Mouse (Mus musculus): Measurements from ENCODE around the gene Fgd5. TPM values are rescaled to one million over a fixed set of nuclear protein-coding genes. Genes with fewer than 3 reads are reported as not detected.
"Not testable (repeated sequence)": the region's sequence is repeated elsewhere in the genome, so short reads cannot be mapped to it uniquely, and the experiment has no call there.

Fgd5 gene
- 5.2 and 6.0 TPM in 2 replicates for polyA plus RNA-seq (2015; fragmentation: Nextera tagmentation; extraction: Ambion mirVana)

GRCm38 (mm10) chr6:91978371-91979300 is at the start of gene Fgd5:
TSS of gene Fgd5 (plus strand) at chr6:91978878.
- Histone ChIP-seq H3K4me2 (peak within 1 kb of the TSS; percentile 93), H3K4me1 (peaks cover 24% of the 10 kb centered on the region), H3K27ac (no peak within 1 kb of the TSS), H3K4me3 (peak within 1 kb of the TSS; percentile 56), H3K36me3 (ENCODE audit: poor library complexity, severe bottlenecking) (no peaks in the 10 kb centered on the region), H3K9me3 (replicated peaks) (no peaks in the 10 kb centered on the region), H3K9ac (peak within 1 kb of the TSS; percentile 76), H3K27me3 (peaks cover 50% of the 10 kb centered on the region)
- peak; percentile 69 for ATAC-seq
- WGBS, result 2% methylated on average over 35 of the region's 62 CpGs

- no peaks in the 10 kb centered on the region for H3K36me3 ChIP-seq (ENCODE audit: poor library complexity, severe bottlenecking)
- H3K4me1 ChIP-seq, result no peaks in the 10 kb centered on the region
- H3K4me3 ChIP-seq, result no peak overlapping the region
- WGBS, result 82% methylated on average over 5 of the region's 5 CpGs
- no peaks in the 10 kb centered on the region for H3K27me3 ChIP-seq
- H3K27ac ChIP-seq, result no peak overlapping the region
- H3K9me3 ChIP-seq (replicated peaks), result no peaks in the 10 kb centered on the region
- no peak overlapping the region for H3K9ac ChIP-seq
- no peak overlapping the region for H3K4me2 ChIP-seq
- no peak for ATAC-seq
These were observed 47.4 kb upstream of the Fgd5 start for GRCm38 (mm10) chr6:91931231-91931630.

GRCm38 (mm10) chr6:91938491-91938890 is 40.2 kb upstream of the Fgd5 start:
- no peak for ATAC-seq

GRCm38 (mm10) chr6:91948426-91948825 is 30.3 kb upstream of the Fgd5 start:
- Histone ChIP-seq H3K36me3 (ENCODE audit: poor library complexity, severe bottlenecking) (no peaks in the 10 kb centered on the region), H3K4me3 (no peak overlapping the region), H3K4me1 (no peaks in the 10 kb centered on the region), H3K9ac (no peak overlapping the region), H3K27ac (no peak overlapping the region), H3K9me3 (replicated peaks) (no peaks in the 10 kb centered on the region), H3K4me2 (no peak overlapping the region), H3K27me3 (no peaks in the 10 kb centered on the region)
- 60% methylated on average over 2 of the region's 2 CpGs for WGBS
- no peak for ATAC-seq

More at GRCm38 (mm10) chr6:91938491-91938890, 40.2 kb upstream of the Fgd5 start:
- H3K36me3 ChIP-seq (ENCODE audit: poor library complexity, severe bottlenecking), result no peaks in the 10 kb centered on the region
- no peaks in the 10 kb centered on the region for H3K9me3 ChIP-seq (replicated peaks)
- no peak overlapping the region for H3K4me3 ChIP-seq
- H3K4me1 ChIP-seq, result no peaks in the 10 kb centered on the region
- WGBS, result 40% methylated on average over 4 of the region's 4 CpGs
- H3K27ac ChIP-seq, result no peak overlapping the region
- no peaks in the 10 kb centered on the region for H3K27me3 ChIP-seq
- H3K4me2 ChIP-seq, result no peak overlapping the region
- no peak overlapping the region for H3K9ac ChIP-seq

- H3K27ac ChIP-seq; H3K4me1 ChIP-seq; H3K4me2 ChIP-seq; H3K9me3 ChIP-seq (replicated peaks); H3K4me3 ChIP-seq; H3K36me3 ChIP-seq (ENCODE audit: poor library complexity, severe bottlenecking); H3K9ac ChIP-seq; ATAC-seq; H3K27me3 ChIP-seq: not testable (repeated sequence)
- WGBS, result 15% methylated on average over 3 of the region's 8 CpGs
These were observed 20.7 kb upstream of the Fgd5 start for GRCm38 (mm10) chr6:91958015-91958414.

GRCm38 (mm10) chr6:91960028-91960811 is 18.5 kb upstream of the Fgd5 start:
- Histone ChIP-seq H3K27ac (no peak overlapping the region), H3K27me3 (peaks cover 6% of the 10 kb centered on the region; the same call in 1 of the 2 replicates), H3K4me3 (no peak overlapping the region), H3K9me3 (replicated peaks) (no peaks in the 10 kb centered on the region), H3K36me3 (ENCODE audit: poor library complexity, severe bottlenecking) (no peaks in the 10 kb centered on the region), H3K4me2 (no peak overlapping the region), H3K9ac (no peak overlapping the region), H3K4me1 (no peaks in the 10 kb centered on the region)
- WGBS, result 65% methylated on average over 8 of the region's 8 CpGs
- ATAC-seq, result no peak

GRCm38 (mm10) chr6:91963429-91963828 is 15.2 kb upstream of the Fgd5 start:
- WGBS, result 34% methylated on average over 4 of the region's 4 CpGs
- ATAC-seq, result no peak
- H3K4me2 ChIP-seq, result no peak overlapping the region

GRCm38 (mm10) chr6:91965060-91965459 is 13.6 kb upstream of the Fgd5 start:
- H3K9me3 ChIP-seq (replicated peaks), result no peaks in the 10 kb centered on the region
- H3K27ac ChIP-seq, result no peak overlapping the region
- 89% methylated on average over 8 of the region's 8 CpGs for WGBS
- H3K36me3 ChIP-seq (ENCODE audit: poor library complexity, severe bottlenecking), result no peaks in the 10 kb centered on the region
- H3K4me3 ChIP-seq, result no peak overlapping the region
- no peaks in the 10 kb centered on the region for H3K27me3 ChIP-seq
- H3K4me1 ChIP-seq, result no peaks in the 10 kb centered on the region
- ATAC-seq, result no peak
- H3K4me2 ChIP-seq, result no peak overlapping the region
- H3K9ac ChIP-seq, result no peak overlapping the region

More at GRCm38 (mm10) chr6:91963429-91963828, 15.2 kb upstream of the Fgd5 start:
- H3K9me3 ChIP-seq (replicated peaks), result no peaks in the 10 kb centered on the region
- no peak overlapping the region; the same call in 1 of the 2 replicates for H3K9ac ChIP-seq
- H3K27ac ChIP-seq, result no peak overlapping the region
- H3K27me3 ChIP-seq, result no peaks in the 10 kb centered on the region
- H3K4me3 ChIP-seq, result no peak overlapping the region
- H3K36me3 ChIP-seq (ENCODE audit: poor library complexity, severe bottlenecking), result no peaks in the 10 kb centered on the region
- no peaks in the 10 kb centered on the region for H3K4me1 ChIP-seq

GRCm38 (mm10) chr6:91966006-91966405 is 12.7 kb upstream of the Fgd5 start:
- H3K9ac ChIP-seq, result no peak overlapping the region
- no peaks in the 10 kb centered on the region for H3K4me1 ChIP-seq
- no peak overlapping the region for H3K4me3 ChIP-seq
- no peaks in the 10 kb centered on the region for H3K27me3 ChIP-seq
- 65% methylated on average over 6 of the region's 6 CpGs for WGBS
- H3K4me2 ChIP-seq, result no peak overlapping the region
- no peak overlapping the region for H3K27ac ChIP-seq
- H3K36me3 ChIP-seq (ENCODE audit: poor library complexity, severe bottlenecking), result no peaks in the 10 kb centered on the region
- ATAC-seq, result no peak
- H3K9me3 ChIP-seq (replicated peaks), result no peaks in the 10 kb centered on the region

- Histone ChIP-seq H3K4me3 (no peak overlapping the region), H3K4me1 (no peaks in the 10 kb centered on the region), H3K9ac (no peak overlapping the region), H3K9me3 (replicated peaks) (no peaks in the 10 kb centered on the region), H3K36me3 (ENCODE audit: poor library complexity, severe bottlenecking) (no peaks in the 10 kb centered on the region), H3K27me3 (peaks cover 14% of the 10 kb centered on the region), H3K27ac (no peak overlapping the region), H3K4me2 (no peak overlapping the region)
- ATAC-seq, result no peak
- whole genome bisulfite sequencing, result 67% methylated on average over 9 of the region's 9 CpGs
These were observed 6.5 kb upstream of the Fgd5 start for GRCm38 (mm10) chr6:91972201-91972646.

GRCm38 (mm10) chr6:91973972-91974371 is 4.7 kb upstream of the Fgd5 start:
- H3K4me1 ChIP-seq, result peaks cover 11% of the 10 kb centered on the region
- 74% methylated on average over 6 of the region's 6 CpGs for WGBS
- H3K4me2 ChIP-seq, result no peak overlapping the region
- H3K9ac ChIP-seq, result no peak overlapping the region
- no peaks in the 10 kb centered on the region for H3K36me3 ChIP-seq (ENCODE audit: poor library complexity, severe bottlenecking)
- H3K4me3 ChIP-seq, result no peak overlapping the region
- no peaks in the 10 kb centered on the region for H3K9me3 ChIP-seq (replicated peaks)
- ATAC-seq, result no peak
- H3K27ac ChIP-seq, result no peak overlapping the region
- peaks cover 28% of the 10 kb centered on the region for H3K27me3 ChIP-seq
